Mouse (Mus musculus) midbrain, embryonic 10.5 days (tissue): ENCODE results near the gene Bicd1. TPM values are rescaled to one million over a fixed set of nuclear protein-coding genes. Genes with fewer than 3 reads are reported as not detected.
"Not testable (repeated sequence)": the region's sequence is repeated elsewhere in the genome, so short reads cannot be mapped to it uniquely, and the experiment has no call there.

Source experiments
- DNase-seq: peaks from one replicate; pipeline ENCODE4 v3.0.0-alpha.2; 2017; ENCODE audit warnings: low spot score
- H3K27ac ChIP-seq: fragments of 300-500 bp; sonication (generic); replicated peaks from 2 replicates; pipeline ENCODE4 v1.5.1; 2016; ENCODE audit warnings: mild to moderate bottlenecking
- H3K27me3 ChIP-seq: fragments of 300-500 bp; sonication (generic); 2 replicates; pipeline ENCODE4 v1.6.1; 2016; ENCODE audit warnings: low read depth, mild to moderate bottlenecking; ENCODE audit not compliant: poor library complexity, severe bottlenecking
- H3K36me3 ChIP-seq: fragments of 300-500 bp; sonication (generic); 2 replicates; pipeline ENCODE4 v1.6.1; 2016; ENCODE audit warnings: mild to moderate bottlenecking, moderate library complexity
- H3K4me1 ChIP-seq: fragments of 300-500 bp; sonication (generic); 2 replicates; pipeline ENCODE4 v1.6.1; 2016
- H3K4me3 ChIP-seq: fragments of 300-500 bp; sonication (generic); 2 replicates; pipeline ENCODE4 v1.5.1; 2016; ENCODE audit warnings: mild to moderate bottlenecking, moderate library complexity
- H3K9me3 ChIP-seq: fragments of 300-500 bp; sonication (generic); replicated peaks from 2 replicates; pipeline ENCODE4 v1.6.1; 2016; ENCODE audit warnings: mild to moderate bottlenecking
- WGBS: fragments of 180-500 bp; shearing (Covaris S2); methylation state at CpG from one replicate; pipeline ENCODE4 v1.1.7; 2016; 5-methylcytosine and 5-hydroxymethylcytosine counted together
- polyA plus RNA-seq: library from polyadenylated mRNA; unstranded; fragments of >200 nt; fragmentation: Nextera tagmentation; extraction: Ambion mirVana; gene quantifications from 2 replicates; pipeline ENCODE4 v1.2.1, GENCODE M21; 2016

Gene Bicd1
- polyA plus RNA-seq, 1 experiment from 2014 or later = 13.5 TPM

GRCm38 (mm10) chr6:149442884-149443283 is 34.2 kb downstream of the Bicd1 start:
- no peak for DNase-seq
- no peaks in the 10 kb centered on the region for H3K9me3 ChIP-seq
- no peak overlapping the region for H3K27ac ChIP-seq
- no peak overlapping the region for H3K4me3 ChIP-seq
- no peaks in the 10 kb centered on the region for H3K27me3 ChIP-seq
- no peaks in the 10 kb centered on the region for H3K36me3 ChIP-seq
- no peaks in the 10 kb centered on the region for H3K4me1 ChIP-seq
- 76% methylated on average over 1 of the region's 1 CpGs for WGBS

GRCm38 (mm10) chr6:149445854-149446253 is 37.2 kb downstream of the Bicd1 start:
- Histone ChIP-seq H3K9me3 (no peaks in the 10 kb centered on the region), H3K27me3 (no peaks in the 10 kb centered on the region), H3K4me1 (no peaks in the 10 kb centered on the region), H3K27ac (0 out of 2 replicates have a peak overlapping the region, but pooled peaks have one; percentile 17), H3K4me3 (no peak overlapping the region), H3K36me3 (no peaks in the 10 kb centered on the region)
- DNase-seq = no peak
- 91% methylated on average over 10 of the region's 10 CpGs for WGBS

- Histone ChIP-seq H3K27ac (no peak overlapping the region), H3K27me3 (no peaks in the 10 kb centered on the region), H3K4me1 (no peaks in the 10 kb centered on the region), H3K4me3 (no peak overlapping the region), H3K9me3 (no peaks in the 10 kb centered on the region), H3K36me3 (no peaks in the 10 kb centered on the region)
- DNase-seq = no peak
These were observed 48.6 kb downstream of the Bicd1 start for GRCm38 (mm10) chr6:149457324-149457723.

DNA sequence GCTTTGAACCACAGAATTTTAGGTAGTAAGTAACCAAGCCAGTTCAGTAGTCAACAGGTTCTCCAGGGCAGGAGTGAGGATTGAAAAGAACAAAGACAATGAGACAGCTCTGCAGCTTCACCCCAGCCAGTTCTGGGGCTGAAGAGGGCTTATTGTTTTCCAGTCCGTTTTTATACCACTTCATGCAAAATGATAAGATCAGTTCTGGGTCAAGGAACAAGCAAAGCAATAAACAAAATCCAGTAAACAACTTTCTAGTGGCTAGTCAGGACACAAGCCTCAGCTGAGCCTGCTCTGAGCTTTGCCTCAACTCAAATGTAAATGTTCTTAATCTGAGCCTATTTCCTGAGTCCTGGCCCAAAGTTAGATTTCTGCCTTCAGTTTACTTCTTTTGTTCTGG is 52.3 kb downstream of the Bicd1 start:
- Histone ChIP-seq H3K4me3 (no peak overlapping the region), H3K9me3 (no peaks in the 10 kb centered on the region), H3K4me1 (no peaks in the 10 kb centered on the region), H3K27ac (no peak overlapping the region), H3K27me3 (no peaks in the 10 kb centered on the region), H3K36me3 (0 out of 2 replicates have a peak, but pooled peaks cover 5% of the 10 kb centered on the region)
- 0% methylated on average over 1 of the region's 1 CpGs for WGBS
- DNase-seq = no peak

DNA sequence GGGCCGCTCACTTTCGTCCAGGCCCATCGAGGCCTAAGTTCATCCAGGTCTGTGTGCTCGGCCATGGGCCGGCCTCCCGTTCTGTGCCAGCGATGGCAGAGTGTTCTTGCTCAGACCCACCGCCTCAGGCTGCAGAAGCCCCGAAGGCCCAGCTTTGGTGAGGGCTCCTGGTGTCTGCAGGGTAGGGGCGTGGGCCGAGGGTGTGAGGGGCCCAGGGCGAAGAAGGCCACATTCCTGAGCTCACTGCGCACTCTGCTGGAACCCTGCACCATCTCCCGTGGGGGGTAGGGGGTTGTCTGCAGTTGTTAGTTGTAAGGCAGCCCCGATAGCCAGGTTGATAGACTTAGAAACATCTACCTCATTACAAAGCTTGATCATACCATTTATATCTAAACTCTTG is 62.8 kb downstream of the Bicd1 start:
- no peak for DNase-seq
- Histone ChIP-seq H3K27ac (no peak overlapping the region), H3K9me3 (no peaks in the 10 kb centered on the region), H3K36me3 (no peaks in the 10 kb centered on the region), H3K4me3 (no peak overlapping the region), H3K27me3 (no peaks in the 10 kb centered on the region), H3K4me1 (no peaks in the 10 kb centered on the region)
- WGBS = 79% methylated on average over 15 of the region's 15 CpGs

DNA sequence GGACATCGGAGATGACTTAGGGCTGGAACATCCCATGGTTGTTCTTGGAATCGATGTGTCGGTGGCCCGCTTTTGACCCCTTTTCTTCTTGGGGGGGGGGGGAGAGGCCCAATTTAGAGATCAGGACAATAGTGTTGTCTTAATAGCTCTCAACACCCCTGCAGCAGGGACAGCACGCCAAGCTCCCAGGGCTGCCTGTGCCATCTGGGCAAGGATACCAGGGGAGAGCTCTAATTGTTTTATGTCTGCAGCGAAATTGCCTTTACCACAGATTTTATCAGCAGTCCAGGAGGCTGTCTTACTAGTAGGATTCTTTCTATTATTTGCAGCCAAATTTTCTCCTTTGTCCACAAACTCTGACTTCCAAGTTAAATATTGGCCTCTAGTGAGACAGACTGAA is 63.8 kb downstream of the Bicd1 start:
- H3K9me3 ChIP-seq, H3K4me3 ChIP-seq, DNase-seq, H3K36me3 ChIP-seq, H3K27me3 ChIP-seq, H3K4me1 ChIP-seq, H3K27ac ChIP-seq: not testable (repeated sequence)
- WGBS = 98% methylated on average over 6 of the region's 6 CpGs

DNA sequence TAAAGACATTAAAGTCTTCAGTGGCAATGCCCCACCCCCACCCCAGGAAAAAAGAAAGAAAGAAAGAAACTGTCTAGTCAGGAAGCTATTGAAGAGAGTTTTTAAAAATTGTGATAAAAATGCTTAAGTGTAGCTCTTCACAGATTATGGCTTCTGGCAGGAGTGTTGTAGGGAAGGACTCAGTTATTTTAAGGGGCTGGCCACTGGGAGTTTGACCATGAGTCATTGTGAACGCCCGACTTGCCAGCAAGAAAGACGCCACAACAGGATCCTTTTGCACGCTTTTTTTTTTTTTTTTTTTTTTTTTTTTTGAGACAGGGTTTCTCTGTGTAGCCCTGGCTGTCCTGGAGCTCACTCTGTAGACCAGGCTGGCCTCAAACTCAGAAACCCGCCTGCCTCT is 73.2 kb downstream of the Bicd1 start:
- not testable (repeated sequence) for H3K36me3 ChIP-seq, H3K27me3 ChIP-seq, DNase-seq, H3K4me3 ChIP-seq, H3K9me3 ChIP-seq, H3K4me1 ChIP-seq, H3K27ac ChIP-seq
- WGBS = 92% methylated on average over 5 of the region's 5 CpGs

- H3K36me3 ChIP-seq = peaks cover 10% of the 10 kb centered on the region
- no peaks in the 10 kb centered on the region for H3K9me3 ChIP-seq
- no peaks in the 10 kb centered on the region for H3K27me3 ChIP-seq
- 99% methylated on average over 2 of the region's 2 CpGs for WGBS
- H3K4me3 ChIP-seq = no peak overlapping the region
- no peak overlapping the region for H3K27ac ChIP-seq
- DNase-seq = no peak
- no peaks in the 10 kb centered on the region for H3K4me1 ChIP-seq
These were observed 86.0 kb downstream of the Bicd1 start for GRCm38 (mm10) chr6:149494662-149495061.

GRCm38 (mm10) chr6:149495925-149496324 is 87.2 kb downstream of the Bicd1 start:
- H3K4me3 ChIP-seq = no peak overlapping the region
- no peak for DNase-seq
- no peaks in the 10 kb centered on the region for H3K4me1 ChIP-seq

DNA sequence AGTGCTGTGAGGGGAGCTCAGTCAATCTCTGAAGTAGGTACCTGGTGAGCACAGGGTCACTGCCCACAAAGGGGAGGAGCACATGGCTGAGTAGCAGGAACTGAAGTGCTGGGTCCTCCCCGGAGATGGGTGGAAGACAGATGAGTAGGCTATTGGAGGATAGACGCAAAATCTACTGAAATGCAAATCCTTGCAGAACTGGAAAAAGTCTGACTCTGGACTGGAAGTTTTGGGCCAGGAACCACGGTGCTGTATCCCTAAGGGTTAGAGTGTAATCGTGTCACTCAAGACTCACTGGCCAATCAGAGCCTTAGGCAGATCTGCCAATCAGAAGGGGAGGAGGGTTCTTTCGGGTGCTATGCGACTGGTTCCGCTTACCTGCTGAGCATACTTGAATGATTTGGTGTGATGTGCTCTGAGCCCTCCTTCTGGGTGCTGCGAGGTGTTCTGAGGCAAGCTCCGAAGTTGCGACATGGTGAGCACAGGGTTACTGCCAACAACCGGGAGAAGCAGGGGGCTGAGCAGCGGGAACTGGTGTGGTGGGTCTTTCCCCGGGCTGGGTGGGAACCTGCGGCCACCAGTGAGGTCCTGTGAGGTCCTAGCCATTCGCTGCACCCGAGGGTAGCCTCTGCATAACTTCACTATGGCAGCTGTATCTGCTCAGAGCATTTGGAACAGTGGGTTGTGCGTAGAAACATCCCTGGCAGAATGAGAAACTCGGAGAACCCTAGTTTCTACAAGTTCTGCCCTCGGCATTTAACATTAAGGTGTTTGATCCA is 157.2 kb downstream of the Bicd1 start:
- H3K9me3 ChIP-seq = no peaks in the 10 kb centered on the region
- WGBS = 5% methylated on average over 19 of the region's 19 CpGs
- H3K27ac ChIP-seq = peak overlapping the region; percentile 79
- H3K4me3 ChIP-seq = peak overlapping the region; percentile 75
- H3K4me1 ChIP-seq = peaks cover 6% of the 10 kb centered on the region
- no peaks in the 10 kb centered on the region for H3K36me3 ChIP-seq
- no peaks in the 10 kb centered on the region for H3K27me3 ChIP-seq
- peak; percentile 75 for DNase-seq

More at GRCm38 (mm10) chr6:149495925-149496324, 87.2 kb downstream of the Bicd1 start:
- Histone ChIP-seq H3K27me3 (no peaks in the 10 kb centered on the region), H3K9me3 (no peaks in the 10 kb centered on the region), H3K36me3 (peaks cover 10% of the 10 kb centered on the region), H3K27ac (no peak overlapping the region)

GRCm38 (mm10) chr6:149567219-149567618 is 158.5 kb downstream of the Bicd1 start:
- no peaks in the 10 kb centered on the region for H3K9me3 ChIP-seq
- WGBS = 96% methylated on average over 1 of the region's 1 CpGs
- DNase-seq = no peak
- no peak overlapping the region for H3K4me3 ChIP-seq
- no peak overlapping the region for H3K27ac ChIP-seq
- H3K36me3 ChIP-seq = no peaks in the 10 kb centered on the region
- H3K27me3 ChIP-seq = no peaks in the 10 kb centered on the region
- peaks cover 6% of the 10 kb centered on the region for H3K4me1 ChIP-seq

- no peak overlapping the region for H3K4me3 ChIP-seq
- no peak for DNase-seq
- no peaks in the 10 kb centered on the region for H3K4me1 ChIP-seq
- no peaks in the 10 kb centered on the region for H3K27me3 ChIP-seq
- H3K27ac ChIP-seq = no peak overlapping the region
- no peaks in the 10 kb centered on the region for H3K36me3 ChIP-seq
- WGBS = 91% methylated on average over 1 of the region's 1 CpGs
- no peaks in the 10 kb centered on the region for H3K9me3 ChIP-seq
These were observed 165.6 kb downstream of the Bicd1 start for GRCm38 (mm10) chr6:149574288-149574687.

GRCm38 (mm10) chr6:149580053-149580452 is 171.4 kb downstream of the Bicd1 start:
- DNase-seq = no peak
- peaks cover 19% of the 10 kb centered on the region for H3K36me3 ChIP-seq

More at GRCm38 (mm10) chr6:149580053-149580452, 171.4 kb downstream of the Bicd1 start:
- Histone ChIP-seq H3K27ac (no peak overlapping the region), H3K27me3 (no peaks in the 10 kb centered on the region), H3K4me1 (no peaks in the 10 kb centered on the region), H3K4me3 (no peak overlapping the region), H3K9me3 (peaks cover 25% of the 10 kb centered on the region)
